Mouse (Mus musculus) embryonic facial prominence, embryonic 10.5 days (tissue): ENCODE data around the gene Acap1. TPM values are rescaled to one million over a fixed set of nuclear protein-coding genes. Genes with fewer than 3 reads are reported as not detected.
A peak's percentile ranks its signal among the peaks of the same experiment; 100 is the strongest.
"Not testable (repeated sequence)": the region's sequence is repeated elsewhere in the genome, so short reads cannot be mapped to it uniquely, and the experiment has no call there.

ENCODE experiments used
- DNase-seq: peaks from one replicate; pipeline ENCODE4 v3.0.0-alpha.2; 2017; ENCODE audit warnings: low spot score
- H3K27ac ChIP-seq: fragments of 300-500 bp; sonication (generic); replicated peaks from 2 replicates; pipeline ENCODE4 v1.5.1; 2016; ENCODE audit warnings: mild to moderate bottlenecking
- H3K27me3 ChIP-seq: fragments of 300-500 bp; sonication (generic); replicated peaks from 2 replicates; pipeline ENCODE4 v1.6.1; 2016; ENCODE audit warnings: low read depth, mild to moderate bottlenecking; ENCODE audit not compliant: poor library complexity, severe bottlenecking
- H3K36me3 ChIP-seq: fragments of 300-500 bp; sonication (generic); replicated peaks from 2 replicates; pipeline ENCODE4 v1.6.1; 2016; ENCODE audit warnings: mild to moderate bottlenecking, moderate library complexity
- H3K4me1 ChIP-seq: fragments of 300-500 bp; sonication (generic); 2 replicates; pipeline ENCODE4 v1.6.1; 2016
- H3K4me3 ChIP-seq: fragments of 300-500 bp; sonication (generic); 2 replicates; pipeline ENCODE4 v1.5.1; 2016; ENCODE audit warnings: mild to moderate bottlenecking, moderate library complexity
- H3K9me3 ChIP-seq: fragments of 300-500 bp; sonication (generic); 2 replicates; pipeline ENCODE4 v1.6.1; 2016; ENCODE audit warnings: mild to moderate bottlenecking
- WGBS: fragments of 180-500 bp; shearing (Covaris S2); methylation state at CpG from one replicate; pipeline ENCODE4 v1.1.7; 2016; 5-methylcytosine and 5-hydroxymethylcytosine counted together
- polyA plus RNA-seq: library from polyadenylated mRNA; unstranded; fragments of >200 nt; fragmentation: Nextera tagmentation; extraction: Ambion mirVana; gene quantifications from 2 replicates; pipeline ENCODE4 v1.2.1, GENCODE M21; 2016

Gene Acap1
- polyA plus RNA-seq, 1 experiment from 2014 or later, result 1.5 TPM

DNA sequence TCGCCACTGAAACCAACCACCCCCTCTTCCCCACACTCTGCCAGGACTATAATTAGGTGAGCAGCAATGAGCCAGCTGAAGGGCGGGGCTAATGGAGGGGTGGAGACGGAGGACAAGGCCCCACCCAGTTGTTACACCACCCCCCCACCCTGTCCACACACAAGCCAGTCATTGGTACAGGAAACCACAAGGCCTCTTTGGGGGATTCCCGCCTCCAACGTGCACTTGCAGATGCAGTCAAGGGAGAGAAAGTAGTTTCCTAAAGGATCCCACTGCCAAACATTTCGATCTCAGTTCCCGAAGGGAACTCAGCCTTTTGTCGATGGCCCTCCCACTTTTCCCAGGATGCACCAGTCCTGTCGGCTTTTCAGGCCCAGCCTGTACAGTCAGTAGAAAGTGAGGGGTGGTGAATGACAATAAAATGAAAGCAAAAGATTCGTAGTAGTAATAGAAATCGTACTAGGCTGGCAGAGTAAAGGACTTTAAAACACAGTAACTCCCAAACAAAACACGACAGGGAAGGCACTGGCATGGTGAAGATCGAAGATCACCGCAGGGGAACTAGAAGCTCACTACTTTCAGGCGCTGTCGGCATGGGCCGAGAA lies 24.4 kb upstream of the Acap1 start:
- Histone ChIP-seq H3K4me3 (peak overlapping the region; percentile 99), H3K36me3 (peaks cover 49% of the 10 kb centered on the region), H3K27ac (peak overlapping the region; percentile 99), H3K9me3 (no peaks in the 10 kb centered on the region), H3K4me1 (peaks cover 58% of the 10 kb centered on the region), H3K27me3 (no peaks in the 10 kb centered on the region)
- WGBS, result under 1% methylated on average over 17 of the region's 17 CpGs
- DNase-seq, result peak; percentile 76

DNA sequence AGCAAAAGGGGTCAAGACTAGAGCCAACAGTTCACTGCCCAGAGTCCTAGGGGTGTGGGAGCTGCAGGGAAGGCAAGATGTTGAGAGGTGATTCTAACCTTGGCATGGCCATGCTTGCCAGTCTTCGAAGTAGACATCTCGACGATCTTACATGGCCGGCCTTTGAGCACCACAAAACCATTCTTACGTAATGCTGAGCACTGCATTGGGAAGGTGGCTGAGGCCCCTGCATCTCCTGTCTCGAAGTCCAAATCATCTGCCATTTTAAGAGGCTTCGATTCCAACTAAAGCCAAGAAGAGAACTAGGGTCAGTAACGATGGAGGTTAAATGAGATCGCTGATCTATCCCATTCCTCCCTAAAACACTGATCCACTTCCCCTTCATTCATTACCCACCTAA lies 23.7 kb upstream of the Acap1 start:
- WGBS, result 84% methylated on average over 9 of the region's 9 CpGs
- no peaks in the 10 kb centered on the region for H3K9me3 ChIP-seq
- peaks cover 51% of the 10 kb centered on the region for H3K36me3 ChIP-seq
- peak overlapping the region; percentile 99 for H3K4me3 ChIP-seq
- no peak overlapping the region for H3K27ac ChIP-seq
- H3K27me3 ChIP-seq, result no peaks in the 10 kb centered on the region
- H3K4me1 ChIP-seq, result peaks cover 63% of the 10 kb centered on the region
- DNase-seq, result no peak

DNA sequence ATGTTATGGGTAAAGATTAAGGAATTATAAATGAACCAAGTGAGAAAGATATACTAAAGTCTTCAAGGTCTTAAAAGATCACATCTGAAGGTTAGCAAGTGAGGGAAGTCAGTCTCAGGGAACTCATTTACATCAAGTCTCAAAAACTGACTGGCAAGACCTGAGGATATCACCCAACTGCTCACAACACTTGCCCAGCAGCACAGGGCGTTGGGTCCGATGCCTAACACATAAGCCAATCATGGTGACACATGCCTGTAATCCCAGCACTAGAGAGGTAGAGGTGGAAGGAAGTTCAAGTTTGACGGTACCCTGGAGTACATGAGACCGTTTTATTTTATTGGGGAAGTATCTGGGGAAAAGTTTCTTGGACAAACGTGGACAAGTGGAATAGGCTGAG lies 22.8 kb upstream of the Acap1 start:
- H3K4me1 ChIP-seq, result peaks cover 69% of the 10 kb centered on the region
- 0 out of 2 replicates have a peak overlapping the region, but pooled peaks have one; percentile 99 for H3K4me3 ChIP-seq
- no peaks in the 10 kb centered on the region for H3K9me3 ChIP-seq
- H3K27me3 ChIP-seq, result no peaks in the 10 kb centered on the region
- peaks cover 56% of the 10 kb centered on the region for H3K36me3 ChIP-seq
- 86% methylated on average over 5 of the region's 5 CpGs for WGBS
- H3K27ac ChIP-seq, result no peak overlapping the region
- no peak for DNase-seq

DNA sequence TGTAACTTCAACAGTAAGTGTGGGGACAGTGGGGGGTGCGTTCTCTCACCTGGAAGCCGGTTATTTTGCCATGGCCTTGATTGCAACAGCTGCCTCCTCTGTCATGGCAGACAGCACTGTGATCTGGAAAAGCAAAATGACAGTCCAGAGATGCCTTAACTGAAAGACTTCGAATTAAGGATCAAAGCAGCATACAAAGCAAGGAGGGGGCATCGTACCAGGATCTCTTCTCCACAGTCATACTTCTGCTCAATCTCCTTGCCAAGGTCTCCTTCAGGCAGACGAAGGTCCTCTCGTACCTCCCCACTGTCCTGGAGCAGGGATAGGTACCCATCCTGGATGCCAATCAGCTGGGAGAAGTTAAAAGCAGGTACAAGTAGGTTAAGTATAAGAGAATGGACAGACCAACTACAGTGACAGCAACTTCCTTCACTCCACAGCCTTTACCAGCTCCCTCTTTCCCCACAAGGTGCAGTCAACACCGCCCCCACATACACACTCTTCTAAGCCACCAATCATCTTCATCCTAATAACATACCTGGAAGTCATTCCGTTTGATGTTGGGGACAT lies 22.1 kb upstream of the Acap1 start:
- peaks cover 63% of the 10 kb centered on the region for H3K36me3 ChIP-seq
- WGBS, result 83% methylated on average over 8 of the region's 8 CpGs

DNA sequence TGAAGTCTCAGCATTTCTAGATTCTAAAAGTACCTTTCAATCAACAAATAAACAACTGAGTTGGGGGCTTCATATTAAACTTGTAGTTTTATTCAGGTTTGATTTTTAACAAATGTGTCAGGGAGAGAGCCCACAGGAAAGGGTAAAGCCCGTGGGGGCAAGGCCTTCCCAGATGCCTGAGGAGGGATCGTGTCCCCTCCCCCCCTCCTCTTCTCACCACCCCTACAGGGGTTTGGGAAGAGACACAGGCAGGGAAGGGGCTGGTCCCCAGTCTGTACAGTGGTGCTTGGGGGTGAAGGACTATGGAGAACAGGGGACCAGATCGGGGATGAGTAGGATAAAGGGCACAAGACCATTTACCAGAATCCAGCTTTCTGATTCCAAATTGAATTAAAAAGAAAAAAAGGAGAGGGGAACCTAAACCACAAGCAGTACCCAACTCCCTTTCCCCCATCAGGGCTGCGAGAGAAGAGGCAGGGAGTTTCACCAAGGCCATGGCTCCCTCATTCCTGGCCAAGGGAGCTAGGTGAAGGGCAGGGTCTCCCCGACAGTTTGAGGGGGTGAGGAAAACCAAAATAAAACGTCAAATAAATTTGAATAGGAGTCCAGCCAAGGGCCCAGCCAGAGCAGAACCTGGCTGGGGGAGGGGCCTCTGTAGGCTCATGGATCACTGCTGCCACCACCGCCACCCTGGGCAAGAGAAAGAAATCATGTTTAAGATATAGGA lies 21.5 kb upstream of the Acap1 start:
- peak overlapping the region; percentile 73; the same call in 1 of the 2 replicates for H3K4me3 ChIP-seq
- 68% methylated on average over 7 of the region's 7 CpGs for WGBS

More for the DNA sequence above, 22.1 kb upstream of the Acap1 start:
- no peaks in the 10 kb centered on the region for H3K27me3 ChIP-seq
- no peak for DNase-seq
- H3K4me3 ChIP-seq, result peak overlapping the region; percentile 26; the same call in 1 of the 2 replicates
- no peak overlapping the region for H3K27ac ChIP-seq
- H3K9me3 ChIP-seq, result no peaks in the 10 kb centered on the region
- peaks cover 68% of the 10 kb centered on the region for H3K4me1 ChIP-seq

DNA sequence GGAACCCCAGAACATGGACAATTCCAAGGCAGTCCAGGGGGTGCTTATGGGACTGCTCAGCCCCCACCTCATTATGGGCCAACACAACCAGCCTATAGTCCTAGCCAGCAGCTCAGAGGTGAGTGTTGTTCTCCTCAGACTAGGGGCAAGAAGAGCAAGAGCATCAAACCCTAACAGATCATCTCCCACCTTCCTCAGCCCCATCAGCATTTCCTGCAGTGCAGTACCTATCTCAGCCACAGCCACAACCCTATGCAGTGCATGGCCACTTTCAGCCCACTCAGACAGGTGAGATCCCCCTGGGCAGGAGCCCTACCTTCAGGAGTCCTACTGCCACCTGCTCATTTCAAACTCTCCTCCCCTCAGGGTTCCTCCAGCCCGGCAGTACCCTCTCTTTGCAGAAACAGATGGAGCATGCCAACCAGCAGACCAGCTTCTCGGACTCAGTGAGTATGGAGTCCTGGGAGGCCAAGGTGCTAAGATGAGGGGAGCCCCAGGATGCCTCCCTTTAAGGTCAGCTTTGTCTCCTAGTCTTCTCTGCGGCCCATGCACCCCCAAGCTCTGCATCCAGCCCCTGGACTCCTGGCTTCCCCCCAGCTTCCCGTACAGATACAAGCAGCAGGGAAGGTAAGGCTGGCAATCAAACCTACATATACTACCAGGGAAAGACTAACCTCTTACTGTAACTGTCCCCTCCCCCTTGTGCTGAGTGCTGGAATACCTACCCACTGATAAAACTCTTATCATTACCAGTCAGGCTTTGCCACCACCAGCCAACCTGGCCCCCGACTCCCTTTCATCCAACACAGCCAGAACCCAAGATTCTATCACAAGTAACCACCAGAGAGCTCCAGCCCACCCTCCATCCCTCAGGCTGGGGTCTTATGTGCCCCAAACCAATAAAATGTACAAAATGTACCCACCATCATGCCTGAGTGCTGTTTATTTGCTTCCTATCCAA lies 20.6 kb upstream of the Acap1 start:
- 71% methylated on average over 5 of the region's 5 CpGs for WGBS
- peaks cover 62% of the 10 kb centered on the region for H3K4me1 ChIP-seq
- H3K27me3 ChIP-seq, result no peaks in the 10 kb centered on the region
- H3K9me3 ChIP-seq, result no peaks in the 10 kb centered on the region
- H3K36me3 ChIP-seq, result peaks cover 78% of the 10 kb centered on the region
- H3K27ac ChIP-seq, result no peak overlapping the region; the same call in 1 of the 2 replicates
- peak overlapping the region; percentile 73 for H3K4me3 ChIP-seq
- no peak for DNase-seq

More for the DNA sequence above, 21.5 kb upstream of the Acap1 start:
- H3K9me3 ChIP-seq, H3K27ac ChIP-seq, H3K27me3 ChIP-seq, DNase-seq: not testable (repeated sequence)
- Histone ChIP-seq H3K36me3 (peaks cover 69% of the 10 kb centered on the region), H3K4me1 (peaks cover 64% of the 10 kb centered on the region)

DNA sequence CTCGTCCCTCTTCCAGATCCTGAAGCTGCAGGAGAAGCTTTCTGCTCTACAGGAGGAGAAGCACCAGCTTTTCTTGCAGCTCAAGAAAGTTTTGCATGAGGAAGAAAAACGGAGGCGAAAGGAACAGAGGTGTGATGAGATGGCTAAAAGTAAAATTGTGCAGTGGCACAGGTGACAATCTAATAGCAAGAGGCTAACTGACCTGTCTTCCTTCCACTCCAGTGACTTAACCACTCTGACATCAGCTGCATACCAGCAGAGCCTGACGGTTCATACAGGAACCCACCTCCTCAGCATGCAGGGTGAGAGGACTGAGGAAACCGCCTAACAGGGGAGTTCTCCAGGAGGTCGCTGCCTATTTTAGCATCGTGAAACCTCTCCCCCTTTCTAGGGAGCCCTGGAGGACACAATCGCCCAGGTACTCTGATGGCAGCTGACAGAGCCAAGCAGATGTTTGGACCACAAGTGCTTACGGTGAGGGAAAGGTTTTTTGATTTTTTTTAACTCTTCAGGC lies 19.6 kb upstream of the Acap1 start:
- Histone ChIP-seq H3K4me1 (peaks cover 56% of the 10 kb centered on the region), H3K27me3 (no peaks in the 10 kb centered on the region), H3K4me3 (peak overlapping the region; percentile 73), H3K36me3 (peaks cover 88% of the 10 kb centered on the region), H3K9me3 (no peaks in the 10 kb centered on the region), H3K27ac (peak overlapping the region; percentile 92; the same call in 1 of the 2 replicates)
- WGBS, result 38% methylated on average over 9 of the region's 9 CpGs
- DNase-seq, result no peak

DNA sequence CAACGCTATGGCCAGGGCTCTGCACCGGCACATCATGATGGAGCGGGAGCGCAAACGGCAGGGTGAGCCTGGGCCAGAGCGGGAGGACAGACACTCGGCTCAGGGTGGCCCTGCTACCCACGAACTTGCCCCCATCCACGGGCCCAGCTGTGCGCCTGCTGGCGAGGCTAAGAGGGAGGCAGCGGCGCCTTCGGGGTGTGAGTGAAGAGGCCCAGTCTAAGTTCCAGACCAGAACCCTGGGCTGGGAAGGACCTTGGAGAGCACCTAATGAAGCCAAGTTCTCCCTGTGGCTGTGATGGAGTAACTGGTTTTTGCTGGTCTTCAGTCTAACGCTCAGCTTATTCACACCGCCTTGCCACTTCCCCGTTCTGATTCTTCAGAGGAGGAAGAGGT lies 19.0 kb upstream of the Acap1 start:
- H3K36me3 ChIP-seq, result peaks cover 91% of the 10 kb centered on the region
- peak overlapping the region; percentile 73 for H3K4me3 ChIP-seq
- H3K27ac ChIP-seq, result peak overlapping the region; percentile 92
- no peak for DNase-seq
- H3K9me3 ChIP-seq, result no peaks in the 10 kb centered on the region
- 2% methylated on average over 17 of the region's 17 CpGs for WGBS
- H3K27me3 ChIP-seq, result no peaks in the 10 kb centered on the region
- H3K4me1 ChIP-seq, result peaks cover 50% of the 10 kb centered on the region

DNA sequence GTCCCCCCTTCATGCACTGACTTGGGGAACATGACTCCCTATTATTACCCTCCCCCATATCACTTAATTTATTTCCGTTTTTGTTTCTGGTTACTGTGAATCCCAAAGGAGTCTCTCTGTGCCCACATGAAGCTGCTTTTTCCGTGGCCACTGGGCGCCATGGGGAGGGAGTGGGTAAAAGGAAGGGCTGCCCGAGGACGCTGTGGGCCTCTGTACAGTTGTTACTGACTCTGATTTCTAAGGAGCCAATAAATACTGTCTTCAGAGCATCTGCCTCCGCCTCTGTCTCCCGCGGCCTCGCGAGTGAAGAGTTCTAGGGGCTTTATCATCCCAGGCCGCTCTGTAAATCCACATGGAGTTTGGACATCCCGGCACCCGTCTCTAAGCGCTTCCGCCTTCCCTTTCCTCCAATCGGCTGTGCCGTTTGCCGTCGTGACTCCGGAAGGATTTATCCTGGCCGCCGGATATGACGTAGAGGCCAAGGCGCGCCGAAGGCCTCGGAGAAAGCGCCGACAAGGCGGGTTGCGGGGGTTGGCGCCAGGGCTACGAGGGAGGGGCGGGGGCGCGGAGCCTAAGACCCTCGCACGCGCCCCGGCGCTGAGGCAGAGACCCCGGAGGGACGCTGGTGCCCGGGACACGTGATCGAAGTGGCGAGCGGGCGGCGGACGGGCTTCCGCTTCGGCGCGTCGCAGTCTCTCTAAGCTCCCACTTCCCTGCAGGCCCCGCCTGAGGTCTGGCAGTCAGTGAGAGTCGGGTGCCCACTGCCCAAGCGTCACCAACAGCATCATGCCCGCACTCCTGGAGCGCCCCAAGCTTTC lies 18.4 kb upstream of the Acap1 start, which contains the start of gene Gps2:
Gps2 (plus strand) TSS at position 335 of the 818 bp plus-strand sequence.
- Histone ChIP-seq H3K36me3 (peaks cover 91% of the 10 kb centered on the region), H3K27me3 (no peaks in the 10 kb centered on the region), H3K27ac (peak within 1 kb of the TSS; percentile 92), H3K4me1 (peaks cover 44% of the 10 kb centered on the region), H3K9me3 (no peaks in the 10 kb centered on the region), H3K4me3 (peak within 1 kb of the TSS; percentile 73)
- WGBS, result 1% methylated on average over 61 of the region's 61 CpGs
- peak; percentile 95 for DNase-seq

DNA sequence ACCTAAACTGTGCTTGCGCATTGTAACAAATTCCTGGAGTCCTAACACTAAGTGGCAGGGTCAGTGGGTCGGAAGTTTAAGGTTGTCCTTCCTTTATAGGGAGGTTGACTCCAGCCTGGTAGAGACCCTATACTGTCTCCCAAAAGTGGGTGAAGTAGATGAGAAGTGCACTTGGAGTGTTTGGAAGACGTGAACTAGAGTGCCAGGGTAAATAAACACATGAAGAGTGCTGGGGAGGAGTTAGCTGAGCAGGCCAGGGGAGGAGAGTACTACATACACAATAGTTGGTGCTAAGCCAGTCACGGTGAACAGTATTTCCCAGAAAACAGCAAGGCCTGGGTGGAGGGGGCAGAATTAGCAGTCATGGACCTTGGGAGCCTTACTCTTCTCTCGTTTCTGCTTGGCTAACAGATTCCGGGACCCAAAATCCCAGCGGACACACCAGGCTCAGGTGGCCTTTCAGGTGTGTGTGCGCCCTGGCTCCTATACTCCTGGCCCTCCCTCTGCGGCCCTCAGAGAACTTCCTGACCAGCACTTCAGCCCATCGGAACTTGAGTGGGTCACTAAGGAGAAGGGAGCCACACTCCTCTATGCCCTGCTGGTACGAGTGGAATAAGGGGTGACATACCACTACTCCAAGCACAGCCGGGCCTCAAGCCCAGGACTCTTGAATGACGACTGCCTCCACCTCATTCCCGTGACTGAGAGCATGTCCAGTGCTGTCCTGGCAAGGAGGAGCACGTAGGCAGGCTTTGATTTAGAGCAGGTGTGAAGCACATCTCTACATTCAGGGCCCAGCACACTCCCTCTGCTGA lies 17.6 kb upstream of the Acap1 start:
- 79% methylated on average over 15 of the region's 15 CpGs for WGBS
- peaks cover 91% of the 10 kb centered on the region for H3K36me3 ChIP-seq
- DNase-seq, result no peak
- no peaks in the 10 kb centered on the region for H3K9me3 ChIP-seq
- H3K4me3 ChIP-seq, result peak overlapping the region; percentile 73
- H3K27me3 ChIP-seq, result no peaks in the 10 kb centered on the region
- H3K27ac ChIP-seq, result peak overlapping the region; percentile 92
- peaks cover 42% of the 10 kb centered on the region for H3K4me1 ChIP-seq
